9 mouse cellular contexts compared by ENCODE assay signal in genomic region chr2:32917526-32917925, GRCm38 (mm10). TPM values are rescaled to one million over a fixed set of nuclear protein-coding genes. Genes with fewer than 3 reads are reported as not detected.
DNase-seq lines count a peak whose midpoint lies in the region; ATAC-seq lines count a peak whose summit lies in the region.
"Had no signal": no experiment of that assay in that cellular context is flagged by ENCODE, and none has a peak within 500 bp of the region (broad histone marks: within the 10 kb centered on the region; RNA-seq: fewer than 3 reads in every experiment).

No protein-coding gene starts in this region.

- WGBS in midbrain, embryonic 14.5 days: 89% methylated on average over 11 of the region's 11 CpGs

- H3K27me3 ChIP-seq in midbrain, embryonic 14.5 days (ENCODE audit: control insufficient read depth, insufficient read depth, low read length): no peaks in the 10 kb centered on the region

- peaks cover 66% of the 10 kb centered on the region for H3K36me3 ChIP-seq in midbrain, embryonic 14.5 days (ENCODE audit: control insufficient read depth, insufficient read depth, low read length)

- H3K4me2 ChIP-seq in midbrain, embryonic 14.5 days (ENCODE audit: low read length): no peak overlapping the region

- peak; percentile 98 for ATAC-seq in megakaryocyte progenitor cell, adult 5-6 weeks (replicated peaks; ENCODE audit: poor library complexity)
- ATAC-seq in midbrain, embryonic 14.5 days (ENCODE audit: low FRiP score, low TSS enrichment): no peak

- H3K27ac ChIP-seq in brown adipose tissue, adult 24 weeks (replicated peaks; ENCODE audit: low read depth, low read length): peak overlapping the region; percentile 66
- no peak overlapping the region for H3K27ac ChIP-seq in midbrain, embryonic 14.5 days (replicated peaks; ENCODE audit: low read depth, low read length)
- H3K27ac ChIP-seq: liver, embryonic 14.5 days had no signal

- no peak overlapping the region for H3K4me3 ChIP-seq in brown adipose tissue, adult 24 weeks (ENCODE audit: insufficient read depth, low read depth, low read length)
- no peak overlapping the region for H3K4me3 ChIP-seq in midbrain, embryonic 14.5 days (replicated peaks; ENCODE audit: low read depth, low read length)

- DNase-seq in thymus, postnatal 14 days: peak; percentile 21
- DNase-seq in thymus, postnatal 10 days (ENCODE audit: low spot score in 2 of 2): no peak
- DNase-seq in layer of hippocampus, adult 9-11 months: peak; percentile 80
- DNase-seq in kidney, adult 8-10 months: no peak
- DNase-seq in cerebellum, adult 8-10 months: no peak
- DNase-seq in midbrain, embryonic 14.5 days: no peak

- peaks cover 13% of the 10 kb centered on the region for H3K4me1 ChIP-seq in brown adipose tissue, adult 24 weeks (ENCODE audit: control insufficient read depth, insufficient read depth, insufficient read length, low read length)
- H3K4me1 ChIP-seq in midbrain, embryonic 14.5 days (ENCODE audit: control insufficient read depth, insufficient read depth, low read length): no peaks in the 10 kb centered on the region

- no peak overlapping the region for H3K9ac ChIP-seq in midbrain, embryonic 14.5 days (replicated peaks; ENCODE audit: low read length)
- H3K9ac ChIP-seq: liver, embryonic 14.5 days had no signal

- no peaks in the 10 kb centered on the region for H3K9me3 ChIP-seq in midbrain, embryonic 14.5 days (ENCODE audit: control insufficient read depth, low read length)

RNA-seq across cellular contexts. Expression of gene Fam129b, which starts 41.6 kb away (rescaled TPM):
- polyA plus RNA-seq in brown adipose tissue, adult 24 weeks (2012; ENCODE audit: insufficient read depth, insufficient read length, missing spikeins): 4.9 and 5.9 TPM in 2 replicates
- total RNA-seq in megakaryocyte progenitor cell, adult 5-6 weeks (2015): 3.3 and 3.5 TPM in 2 replicates
- 6.5 and 6.8 TPM in 2 replicates for total RNA-seq in megakaryocyte progenitor cell, adult 5-6 weeks (2017)
- 13.6 and 19.8 TPM in 2 replicates for polyA plus RNA-seq in midbrain, embryonic 14.5 days (2014; fragmentation: Nextera tagmentation; extraction: Ambion mirVana)

RNA-seq across cellular contexts. Expression of gene Rpl12, which starts 43.8 kb away (rescaled TPM):
- 5.8 and 7.5 TPM in 2 replicates for polyA plus RNA-seq in brown adipose tissue, adult 24 weeks (2012; ENCODE audit: insufficient read depth, insufficient read length, missing spikeins)
- 2,719 and 2,750 TPM in 2 replicates for total RNA-seq in megakaryocyte progenitor cell, adult 5-6 weeks (2015)
- 2,545 and 2,724 TPM in 2 replicates for total RNA-seq in megakaryocyte progenitor cell, adult 5-6 weeks (2017)
- 105 and 110 TPM in 2 replicates for polyA plus RNA-seq in midbrain, embryonic 14.5 days (2014; fragmentation: Nextera tagmentation; extraction: Ambion mirVana)

RNA-seq across cellular contexts. Expression of gene Lrsam1, which starts 43.9 kb away (rescaled TPM):
- polyA plus RNA-seq in brown adipose tissue, adult 24 weeks (2012; ENCODE audit: insufficient read depth, insufficient read length, missing spikeins): 6.6 and 13.1 TPM in 2 replicates
- 2.9 and 3.0 TPM in 2 replicates for total RNA-seq in megakaryocyte progenitor cell, adult 5-6 weeks (2015)
- 3.5 and 3.7 TPM in 2 replicates for total RNA-seq in megakaryocyte progenitor cell, adult 5-6 weeks (2017)
- polyA plus RNA-seq in midbrain, embryonic 14.5 days (2014; fragmentation: Nextera tagmentation; extraction: Ambion mirVana): 19.8 and 20.2 TPM in 2 replicates

Comparison
In these comparisons a context has a peak if more than half of its experiments do, and no peak if none do; other contexts are left out.
1. DNase-seq: peak in thymus, postnatal 14 days (single experiment) and layer of hippocampus, adult 9-11 months (single experiment); none in thymus, postnatal 10 days (0 of 2), kidney, adult 8-10 months (0 of 2), cerebellum, adult 8-10 months (single experiment) and midbrain, embryonic 14.5 days (single experiment).
2. RNA of gene Rpl12, which starts 43.8 kb away (polyA plus RNA-seq): 105 to 110 TPM in midbrain, embryonic 14.5 days; 5.8 to 7.5 TPM in brown adipose tissue, adult 24 weeks; every median in the first group is over 10 times any median in the second.